Mouse (Mus musculus) left cerebral cortex, adult 8-10 months (tissue): ENCODE data around the gene Acsm5. TPM values are rescaled to one million over a fixed set of nuclear protein-coding genes. Genes with fewer than 3 reads are reported as not detected.
"Not testable (repeated sequence)": the region's sequence is repeated elsewhere in the genome, so short reads cannot be mapped to it uniquely, and the experiment has no call there.

ENCODE experiments used
- DNase-seq, 2 experiments: peaks; one replicate each; pipeline ENCODE4 v3.0.0; 2022; ENCODE audit warnings: low spot score in 2 of 2
- total RNA-seq, 4 experiments: library from RNA; stranded (reverse); gene quantifications; 2 replicates each; pipeline ENCODE4 v1.2.4; 2022

Acsm5 gene
- total RNA-seq, 4 experiments from 2014 or later: 1.6 to 3.2 (median 2.0) TPM

DNA sequence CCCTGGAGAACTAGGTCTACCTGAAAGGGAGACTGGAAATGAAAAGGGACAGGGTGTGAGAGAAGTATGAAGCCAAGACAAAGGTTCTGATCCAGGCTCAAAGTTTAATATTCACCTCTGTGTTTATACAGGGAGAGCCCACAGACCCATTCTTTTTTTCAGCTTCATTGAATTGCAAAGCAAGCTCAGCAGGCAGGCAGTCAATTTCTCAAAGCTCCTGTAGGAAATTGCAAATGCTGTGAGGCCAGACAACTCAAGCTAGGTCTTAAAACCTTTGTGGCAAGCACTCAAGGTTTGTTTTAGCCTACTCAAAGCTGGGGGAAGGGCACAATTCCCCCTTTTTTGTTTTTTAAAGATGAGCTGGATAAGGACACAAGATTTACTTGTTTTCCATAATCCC, 26.3 kb downstream of the Acsm5 start:
- no peak for DNase-seq

DNA sequence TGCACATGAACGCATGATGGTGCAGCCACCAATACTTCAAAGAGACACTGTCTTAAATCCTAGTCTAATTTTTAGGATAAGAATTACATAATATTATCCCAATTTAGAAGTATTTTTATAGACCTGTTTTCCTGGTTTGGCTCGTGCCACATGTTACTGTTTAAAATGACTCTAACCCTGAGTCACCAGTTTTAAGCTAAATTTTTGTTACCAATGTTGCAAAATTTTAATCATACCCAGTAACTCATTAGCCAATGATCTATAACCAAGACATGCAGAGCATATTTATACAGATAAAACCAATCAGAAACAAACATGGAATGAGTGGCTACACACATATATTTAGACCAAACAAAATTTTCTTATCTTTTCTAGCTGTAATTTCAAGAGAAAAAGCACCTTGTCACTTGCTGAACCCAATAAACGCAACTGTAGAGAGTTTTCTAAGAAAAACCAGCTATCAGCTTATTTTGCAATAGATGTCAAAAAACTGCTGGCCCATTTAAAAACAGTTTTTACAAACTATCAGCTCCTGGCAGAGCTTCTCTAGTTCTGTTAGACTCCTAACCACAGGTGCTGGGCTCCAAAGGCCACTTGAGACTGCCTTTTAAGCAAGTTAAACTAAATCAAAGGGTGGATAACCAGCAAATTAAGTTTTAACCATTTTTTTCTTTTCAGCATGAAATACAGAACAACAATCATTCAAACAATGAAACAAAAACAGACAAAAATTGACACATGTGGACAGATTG, 31.4 kb downstream of the Acsm5 start:
- DNase-seq: no peak

DNA sequence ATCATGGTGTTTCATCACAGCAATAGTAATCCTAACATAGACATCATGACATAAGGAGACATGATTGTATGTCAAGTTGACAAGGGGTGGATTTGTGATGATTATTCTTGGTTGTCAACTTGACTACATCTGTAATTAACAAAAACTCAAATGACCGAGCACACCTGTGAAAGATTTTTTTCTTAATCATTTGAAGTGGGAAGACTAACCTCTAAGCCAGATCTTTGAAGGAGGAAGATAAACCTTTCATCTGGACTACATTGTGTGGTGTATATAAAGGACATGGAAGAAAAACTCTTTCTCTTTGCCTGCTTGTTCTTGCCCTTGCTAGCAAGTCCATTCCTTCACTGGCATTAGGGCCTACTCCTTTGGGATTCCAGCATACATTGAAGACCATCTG, 34.8 kb downstream of the Acsm5 start, which contains the start of gene Acsm2:
TSS of gene Acsm2 (plus strand) at position 301 of the 400 bp plus-strand sequence.
- no peak for DNase-seq

DNA sequence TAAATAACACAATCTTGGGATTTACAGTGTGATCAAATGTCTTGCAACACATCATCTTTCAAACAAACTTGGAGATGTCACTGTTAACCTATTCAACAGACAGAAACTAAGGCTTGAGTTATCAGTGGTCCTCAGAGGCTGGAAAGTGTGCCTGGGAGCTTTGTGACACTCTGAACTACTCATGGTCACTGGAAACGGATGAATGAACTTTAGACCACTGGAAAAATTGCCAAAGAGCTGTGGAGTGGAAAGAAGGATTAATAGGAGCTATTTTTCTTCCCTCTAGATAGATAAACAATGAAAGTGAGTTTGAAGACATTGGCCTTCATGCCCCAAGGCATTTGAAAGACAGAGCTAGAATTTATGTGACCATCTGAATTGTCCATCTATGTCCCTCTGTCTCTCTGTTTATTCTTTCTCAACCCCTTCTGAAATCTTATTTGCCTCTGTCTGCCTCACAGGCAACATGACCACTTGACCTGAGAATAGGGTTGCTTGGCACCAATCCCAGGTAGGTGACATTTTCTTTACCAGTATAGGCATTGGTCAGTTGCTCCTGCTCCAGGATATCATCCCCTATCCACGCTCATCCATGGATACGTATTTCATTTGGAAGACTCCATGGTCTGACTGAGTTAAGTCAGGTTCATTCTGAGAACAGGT, 40.7 kb downstream of the Acsm5 start:
- no peak for DNase-seq

DNA sequence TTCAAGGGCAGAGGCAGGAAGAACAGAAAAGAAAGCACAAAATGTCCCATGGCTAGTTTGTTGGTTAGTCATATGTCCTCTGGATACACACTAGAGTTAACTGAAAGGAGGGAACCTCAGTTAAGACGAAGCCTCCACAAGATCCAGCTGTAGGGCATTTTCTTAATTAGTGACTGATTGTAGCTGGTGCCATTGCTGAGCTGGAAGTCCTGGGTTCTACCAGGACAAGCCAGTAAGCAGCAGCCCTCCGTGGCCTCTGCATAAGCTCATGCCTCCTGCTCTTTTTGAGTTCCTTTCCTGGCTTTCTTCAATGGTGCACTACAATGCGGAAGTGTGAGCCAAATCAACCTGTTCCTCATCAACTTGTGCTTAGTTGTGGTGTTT, 41.2 kb downstream of the Acsm5 start:
- no peak for DNase-seq

GRCm38 (mm10) chr7:119561441-119561840, 42.2 kb downstream of the Acsm5 start:
- DNase-seq: no peak

DNA sequence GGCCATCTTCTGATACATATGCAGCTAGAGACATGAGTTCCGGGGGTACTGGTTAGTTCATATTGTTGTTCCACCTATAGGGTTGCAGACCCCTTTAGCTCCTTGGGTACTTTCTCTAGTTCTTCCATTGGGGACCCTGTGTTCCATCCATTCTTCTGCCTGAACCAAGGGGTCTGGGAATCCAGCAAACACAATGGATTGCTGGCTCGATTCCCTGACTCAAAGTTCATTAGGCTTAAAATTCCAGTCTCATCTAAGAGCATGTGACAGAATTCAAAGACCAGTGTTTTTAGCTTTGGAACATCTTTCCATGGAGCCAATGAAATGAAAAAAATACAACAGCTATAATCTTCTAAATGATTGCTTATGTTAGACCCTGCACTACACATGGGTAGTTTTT, 43.2 kb downstream of the Acsm5 start:
- not testable (repeated sequence) for DNase-seq

DNA sequence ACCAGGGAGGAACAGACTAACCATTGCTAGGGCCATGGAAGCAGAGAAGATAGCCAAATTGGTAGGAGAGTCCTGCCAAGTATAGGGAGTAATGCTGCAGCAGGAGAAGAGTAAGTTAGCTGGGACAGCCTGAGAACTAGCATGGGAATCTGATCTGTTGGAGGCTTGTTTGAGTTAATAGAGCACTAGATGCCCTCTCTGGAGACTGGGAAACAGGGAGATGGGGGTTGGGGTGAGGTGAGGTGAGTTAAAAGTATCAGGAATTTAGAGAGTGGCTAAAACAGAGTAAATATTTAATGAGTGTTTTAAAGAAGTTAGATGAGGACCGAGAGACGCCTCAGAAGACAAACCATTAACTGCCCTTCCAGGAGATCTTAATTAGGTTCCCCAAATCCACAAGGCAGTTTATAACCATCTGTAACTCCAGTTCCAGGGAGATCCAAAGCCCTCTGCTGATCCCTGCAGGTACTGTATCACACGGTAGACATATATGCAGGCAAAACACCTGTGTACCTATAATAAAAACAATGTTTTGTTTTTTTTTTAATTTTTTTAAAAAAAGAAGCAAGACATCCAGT, 75.4 kb downstream of the Acsm5 start:
- no peak for DNase-seq

Other genes starting within 250 kb of the Acsm5 start
- under 1 TPM in 3 of 4 experiments, not detected in 1; 0.19 to 0.24 (median 0.21) TPM for gene Gp2, start 60.2 kb upstream of the Acsm5 start, total RNA-seq
- gene Umod, start 40.2 kb upstream of the Acsm5 start, total RNA-seq: not detected
- under 1 TPM in 2 of 4 experiments, not detected in 2; 0.25 to 0.46 TPM for gene Pdilt, start 4.0 kb downstream of the Acsm5 start, total RNA-seq
- not detected for gene Acsm2, start 34.9 kb downstream of the Acsm5 start, total RNA-seq
- gene Acsm1, start 87.6 kb downstream of the Acsm5 start, total RNA-seq: not detected
- gene Acsm4, start 170.6 kb downstream of the Acsm5 start, total RNA-seq: under 1 TPM in 1 of 4 experiments, not detected in 3; 0.23 TPM
- 10 to 100 TPM; 43.2 to 49.2 (median 48.2) TPM for gene Thumpd1, start 201.3 kb downstream of the Acsm5 start, total RNA-seq
- gene Acsm3, start 241.5 kb downstream of the Acsm5 start, total RNA-seq: not detected